Comparison of ENCODE assay signal across 15 mouse cellular contexts in genomic region chr10:127176756-127177155, GRCm38 (mm10). TPM values are rescaled to one million over a fixed set of nuclear protein-coding genes. Genes with fewer than 3 reads are reported as not detected.
DNase-seq lines count a peak whose midpoint lies in the region; ATAC-seq and TF ChIP-seq lines count a peak whose summit lies in the region.
"Had no signal": no experiment of that assay in that cellular context is flagged by ENCODE, and none has a peak within 500 bp of the region (broad histone marks: within the 10 kb centered on the region; RNA-seq: fewer than 3 reads in every experiment).

No protein-coding gene starts in this region.

- H3K27me3 ChIP-seq in heart, embryonic 12.5 days (replicated peaks), result peaks cover 79% of the 10 kb centered on the region
- H3K27me3 ChIP-seq in midbrain, embryonic 11.5 days (ENCODE audit: control insufficient read depth, insufficient read depth, low read length), result peaks cover 50% of the 10 kb centered on the region
- peaks cover 68% of the 10 kb centered on the region for H3K27me3 ChIP-seq in midbrain, embryonic 15.5 days (replicated peaks)
- H3K27me3 ChIP-seq in embryonic facial prominence, embryonic 11.5 days (ENCODE audit: control insufficient read depth, insufficient read depth, low read length), result peaks cover 27% of the 10 kb centered on the region
- H3K27me3 ChIP-seq in liver, postnatal 0 days (ENCODE audit: insufficient read depth, low read length), result peaks cover 53% of the 10 kb centered on the region

- H3K4me3 ChIP-seq in heart, embryonic 12.5 days, result no peak overlapping the region
- H3K4me3 ChIP-seq in midbrain, embryonic 11.5 days (ENCODE audit: low read depth, low read length), result no peak overlapping the region
- no peak overlapping the region for H3K4me3 ChIP-seq in midbrain, embryonic 15.5 days
- no peak overlapping the region for H3K4me3 ChIP-seq in embryonic facial prominence, embryonic 11.5 days (ENCODE audit: low read depth, low read length)
- H3K4me3 ChIP-seq in liver, postnatal 0 days (ENCODE audit: low read depth, low read length), result no peak overlapping the region
- H3K4me3 ChIP-seq: embryonic facial prominence, embryonic 15.5 days had no signal

- TF ChIP-seq CTCF in liver, postnatal 0 days (IDR thresholded peaks at IDR 0.05; ENCODE audit: low read depth), result no peak

- intact Hi-C loops in heart, postnatal 36 days (cut with DNase I), result loop anchor here (1.0 kb wide), 1 partner anchor 53 kb away; no protein-coding TSS in a partner anchor

- H3K4me2 ChIP-seq in heart, embryonic 12.5 days, result peak overlapping the region; percentile 70
- no peak overlapping the region for H3K4me2 ChIP-seq in midbrain, embryonic 11.5 days
- no peak overlapping the region for H3K4me2 ChIP-seq in midbrain, embryonic 15.5 days
- H3K4me2 ChIP-seq in embryonic facial prominence, embryonic 11.5 days (ENCODE audit: low read depth, low read length), result peak overlapping the region; percentile 11
- peak overlapping the region; percentile 57; the same call in 1 of the 2 replicates for H3K4me2 ChIP-seq in liver, postnatal 0 days (ENCODE audit: low read depth, low read length)

- 4% methylated on average over 7 of the region's 7 CpGs for WGBS in heart, embryonic 12.5 days
- WGBS in midbrain, embryonic 11.5 days, result 7% methylated on average over 7 of the region's 7 CpGs
- WGBS in midbrain, embryonic 15.5 days, result 6% methylated on average over 7 of the region's 7 CpGs
- 6% methylated on average over 7 of the region's 7 CpGs for WGBS in embryonic facial prominence, embryonic 11.5 days
- 7% methylated on average over 7 of the region's 7 CpGs for WGBS in liver, postnatal 0 days (ENCODE audit: insufficient replicate concordance)

- no peak for TF ChIP-seq EP300 in liver, postnatal 0 days (IDR thresholded peaks at IDR 0.05; ENCODE audit: low read depth)

- H3K4me1 ChIP-seq in heart, embryonic 12.5 days (replicated peaks), result peaks cover 38% of the 10 kb centered on the region
- H3K4me1 ChIP-seq in midbrain, embryonic 11.5 days (ENCODE audit: control insufficient read depth, insufficient read depth, low read length), result peaks cover 12% of the 10 kb centered on the region
- peaks cover 24% of the 10 kb centered on the region for H3K4me1 ChIP-seq in midbrain, embryonic 15.5 days
- peaks cover 2% of the 10 kb centered on the region; the same call in 1 of the 2 replicates for H3K4me1 ChIP-seq in embryonic facial prominence, embryonic 11.5 days (ENCODE audit: control insufficient read depth, insufficient read depth, low read length)
- peaks cover 20% of the 10 kb centered on the region for H3K4me1 ChIP-seq in liver, postnatal 0 days (ENCODE audit: insufficient read depth)

- no peak for DNase-seq in heart, postnatal 36 days
- peak; percentile 82 for DNase-seq in midbrain, embryonic 11.5 days (ENCODE audit: low spot score, missing footprints)
- peak; percentile 25 for DNase-seq in embryonic facial prominence, embryonic 11.5 days (ENCODE audit: low spot score)
- no peak for DNase-seq in liver, postnatal 0 days
- no peak for DNase-seq in natural killer cell, adult 2 months (ENCODE audit: low spot score in 2 of 2)
- no peak for DNase-seq in lung, postnatal 14 days
- DNase-seq: adrenal gland, postnatal 25 days; cerebellum, adult 18-20 months; layer of hippocampus, adult 9-11 months had no signal

- H3K36me3 ChIP-seq in heart, embryonic 12.5 days, result no peaks in the 10 kb centered on the region
- no peaks in the 10 kb centered on the region for H3K36me3 ChIP-seq in midbrain, embryonic 11.5 days (ENCODE audit: control insufficient read depth, insufficient read depth, low read length)
- no peaks in the 10 kb centered on the region for H3K36me3 ChIP-seq in midbrain, embryonic 15.5 days (replicated peaks)
- no peaks in the 10 kb centered on the region for H3K36me3 ChIP-seq in embryonic facial prominence, embryonic 11.5 days (replicated peaks; ENCODE audit: control insufficient read depth, insufficient read depth, low read depth, low read length)
- H3K36me3 ChIP-seq in liver, postnatal 0 days (replicated peaks; ENCODE audit: insufficient read depth, low read length), result peaks cover 5% of the 10 kb centered on the region
- H3K36me3 ChIP-seq: embryonic facial prominence, embryonic 15.5 days had no signal

- no peak overlapping the region for H3K27ac ChIP-seq in heart, embryonic 12.5 days (ENCODE audit: poor library complexity, severe bottlenecking)
- H3K27ac ChIP-seq in midbrain, embryonic 11.5 days (ENCODE audit: low read depth, low read length), result no peak overlapping the region
- H3K27ac ChIP-seq in midbrain, embryonic 15.5 days, result no peak overlapping the region
- no peak overlapping the region for H3K27ac ChIP-seq in embryonic facial prominence, embryonic 11.5 days (replicated peaks; ENCODE audit: low read depth, low read length)
- H3K27ac ChIP-seq in liver, postnatal 0 days (ENCODE audit: low read depth), result no peak overlapping the region
- H3K27ac ChIP-seq: embryonic facial prominence, embryonic 15.5 days; limb, embryonic 15.5 days; midbrain, embryonic 13.5 days had no signal

- ATAC-seq in heart, embryonic 12.5 days (ENCODE audit: insufficient number of reproducible peaks, low FRiP score), result no peak
- no peak for ATAC-seq in midbrain, embryonic 11.5 days (ENCODE audit: low FRiP score)
- no peak for ATAC-seq in midbrain, embryonic 15.5 days (replicated peaks)
- ATAC-seq in embryonic facial prominence, embryonic 11.5 days (replicated peaks; ENCODE audit: insufficient number of reproducible peaks, low FRiP score, low TSS enrichment, low read depth), result no peak
- no peak for ATAC-seq in liver, postnatal 0 days
- ATAC-seq: intestine, embryonic 16.5 days had no signal

- no peak overlapping the region for H3K9ac ChIP-seq in heart, embryonic 12.5 days
- no peak overlapping the region for H3K9ac ChIP-seq in midbrain, embryonic 11.5 days (ENCODE audit: low read length)
- H3K9ac ChIP-seq in midbrain, embryonic 15.5 days, result no peak overlapping the region
- H3K9ac ChIP-seq in embryonic facial prominence, embryonic 11.5 days (replicated peaks; ENCODE audit: low read length), result no peak overlapping the region
- no peak overlapping the region for H3K9ac ChIP-seq in liver, postnatal 0 days (replicated peaks)
- H3K9ac ChIP-seq: embryonic facial prominence, embryonic 15.5 days; limb, embryonic 15.5 days; midbrain, embryonic 13.5 days had no signal

- no peaks in the 10 kb centered on the region for H3K9me3 ChIP-seq in heart, embryonic 12.5 days (replicated peaks)
- no peaks in the 10 kb centered on the region for H3K9me3 ChIP-seq in midbrain, embryonic 11.5 days (ENCODE audit: control insufficient read depth, low read length)
- H3K9me3 ChIP-seq in midbrain, embryonic 15.5 days, result no peaks in the 10 kb centered on the region
- H3K9me3 ChIP-seq in embryonic facial prominence, embryonic 11.5 days (replicated peaks; ENCODE audit: control insufficient read depth, low read length), result no peaks in the 10 kb centered on the region
- no peaks in the 10 kb centered on the region for H3K9me3 ChIP-seq in liver, postnatal 0 days (ENCODE audit: low read length)
- H3K9me3 ChIP-seq: embryonic facial prominence, embryonic 15.5 days; limb, embryonic 15.5 days; midbrain, embryonic 13.5 days had no signal

RNA-seq across cellular contexts. Expression of gene Slc26a10, which starts 3.7 kb away (rescaled TPM):
- polyA plus RNA-seq in heart, embryonic 12.5 days (2016; fragmentation: Nextera tagmentation; extraction: Ambion mirVana), result 20.2 and 21.0 TPM in 2 replicates
- 10 to 100 TPM; 17.2 to 23.1 TPM for total RNA-seq in heart, postnatal 36 days (2021)
- 0.51 and 0.58 TPM in 2 replicates for polyA plus RNA-seq in midbrain, embryonic 11.5 days (2014; fragmentation: Nextera tagmentation; extraction: Ambion mirVana)
- 0.94 and 0.98 TPM in 2 replicates for polyA plus RNA-seq in midbrain, embryonic 15.5 days (2015; fragmentation: Nextera tagmentation; extraction: Ambion mirVana)
- 1.1 and 2.0 TPM in 2 replicates for polyA plus RNA-seq in embryonic facial prominence, embryonic 11.5 days (2014; fragmentation: Nextera tagmentation; extraction: Ambion mirVana)
- polyA plus RNA-seq in liver, postnatal 0 days (2015; fragmentation: Nextera tagmentation; extraction: Ambion mirVana), result 2.0 TPM in 2 replicates

RNA-seq across cellular contexts. Expression of gene B4galnt1, which starts 11.7 kb away (rescaled TPM):
- 1.9 and 2.4 TPM in 2 replicates for polyA plus RNA-seq in heart, embryonic 12.5 days (2016; fragmentation: Nextera tagmentation; extraction: Ambion mirVana)
- 1 to 10 TPM; 1.6 to 2.7 TPM for total RNA-seq in heart, postnatal 36 days (2021)
- 8.1 and 9.4 TPM in 2 replicates for polyA plus RNA-seq in midbrain, embryonic 11.5 days (2014; fragmentation: Nextera tagmentation; extraction: Ambion mirVana)
- 62.2 and 62.3 TPM in 2 replicates for polyA plus RNA-seq in midbrain, embryonic 15.5 days (2015; fragmentation: Nextera tagmentation; extraction: Ambion mirVana)
- polyA plus RNA-seq in embryonic facial prominence, embryonic 11.5 days (2014; fragmentation: Nextera tagmentation; extraction: Ambion mirVana), result 4.9 and 5.2 TPM in 2 replicates
- 27.2 and 32.2 TPM in 2 replicates for polyA plus RNA-seq in liver, postnatal 0 days (2015; fragmentation: Nextera tagmentation; extraction: Ambion mirVana)

RNA-seq across cellular contexts. Expression of gene Arhgef25, which starts 13.1 kb away (rescaled TPM):
- polyA plus RNA-seq in heart, embryonic 12.5 days (2016; fragmentation: Nextera tagmentation; extraction: Ambion mirVana), result 21.3 and 23.1 TPM in 2 replicates
- total RNA-seq in heart, postnatal 36 days (2021), result 10 to 100 TPM; 12.4 to 12.8 TPM
- 25.8 and 28.2 TPM in 2 replicates for polyA plus RNA-seq in midbrain, embryonic 11.5 days (2014; fragmentation: Nextera tagmentation; extraction: Ambion mirVana)
- 20.6 and 21.9 TPM in 2 replicates for polyA plus RNA-seq in midbrain, embryonic 15.5 days (2015; fragmentation: Nextera tagmentation; extraction: Ambion mirVana)
- 32.7 and 38.4 TPM in 2 replicates for polyA plus RNA-seq in embryonic facial prominence, embryonic 11.5 days (2014; fragmentation: Nextera tagmentation; extraction: Ambion mirVana)
- 1.9 and 2.6 TPM in 2 replicates for polyA plus RNA-seq in liver, postnatal 0 days (2015; fragmentation: Nextera tagmentation; extraction: Ambion mirVana)

RNA-seq across cellular contexts. Expression of gene Dtx3, which starts 18.8 kb away (rescaled TPM):
- 74.3 and 75.1 TPM in 2 replicates for polyA plus RNA-seq in heart, embryonic 12.5 days (2016; fragmentation: Nextera tagmentation; extraction: Ambion mirVana)
- 10 to 100 TPM; 25.8 to 29.4 TPM for total RNA-seq in heart, postnatal 36 days (2021)
- 130 and 138 TPM in 2 replicates for polyA plus RNA-seq in midbrain, embryonic 11.5 days (2014; fragmentation: Nextera tagmentation; extraction: Ambion mirVana)
- polyA plus RNA-seq in midbrain, embryonic 15.5 days (2015; fragmentation: Nextera tagmentation; extraction: Ambion mirVana), result 288 and 297 TPM in 2 replicates
- polyA plus RNA-seq in embryonic facial prominence, embryonic 11.5 days (2014; fragmentation: Nextera tagmentation; extraction: Ambion mirVana), result 93.8 and 108 TPM in 2 replicates
- 8.8 and 8.9 TPM in 2 replicates for polyA plus RNA-seq in liver, postnatal 0 days (2015; fragmentation: Nextera tagmentation; extraction: Ambion mirVana)

RNA-seq across cellular contexts. Expression of gene Pip4k2c, which starts 34.6 kb away (rescaled TPM):
- 29.7 and 31.5 TPM in 2 replicates for polyA plus RNA-seq in heart, embryonic 12.5 days (2016; fragmentation: Nextera tagmentation; extraction: Ambion mirVana)
- 10 to 100 TPM; 26.9 to 29.9 TPM for total RNA-seq in heart, postnatal 36 days (2021)
- 10.3 and 11.4 TPM in 2 replicates for polyA plus RNA-seq in midbrain, embryonic 11.5 days (2014; fragmentation: Nextera tagmentation; extraction: Ambion mirVana)
- 17.9 and 18.7 TPM in 2 replicates for polyA plus RNA-seq in midbrain, embryonic 15.5 days (2015; fragmentation: Nextera tagmentation; extraction: Ambion mirVana)
- 14.7 and 17.8 TPM in 2 replicates for polyA plus RNA-seq in embryonic facial prominence, embryonic 11.5 days (2014; fragmentation: Nextera tagmentation; extraction: Ambion mirVana)
- polyA plus RNA-seq in liver, postnatal 0 days (2015; fragmentation: Nextera tagmentation; extraction: Ambion mirVana), result 14.7 and 17.7 TPM in 2 replicates

Comparison
In these comparisons a context has a peak if more than half of its experiments do, and no peak if none do; other contexts are left out.
1. H3K4me2 ChIP-seq: peak in heart, embryonic 12.5 days (single experiment), embryonic facial prominence, embryonic 11.5 days (single experiment) and liver, postnatal 0 days (single experiment); none in midbrain, embryonic 11.5 days (single experiment) and midbrain, embryonic 15.5 days (single experiment).
2. DNase-seq: peak in midbrain, embryonic 11.5 days (single experiment) and embryonic facial prominence, embryonic 11.5 days (single experiment); none in heart, postnatal 36 days (0 of 2), liver, postnatal 0 days (single experiment), natural killer cell, adult 2 months (0 of 2) and lung, postnatal 14 days (single experiment).